Mouse (Mus musculus) embryonic facial prominence, embryonic 15.5 days (tissue): ENCODE data around the gene Sorbs1. TPM values are rescaled to one million over a fixed set of nuclear protein-coding genes. Genes with fewer than 3 reads are reported as not detected.

Source experiments
- ATAC-seq: fragments of 200-750 bp; cut with Nextera tagmentation; 2 replicates; pipeline ENCODE4 v1.8.0; 2017; ENCODE audit warnings: low read depth, moderate TSS enrichment; ENCODE audit not compliant: insufficient number of reproducible peaks, low FRiP score, low TSS enrichment
- H3K27ac ChIP-seq: fragments of 300-500 bp; sonication (generic); replicated peaks from 2 replicates; pipeline ENCODE4 v1.5.1; 2015; ENCODE audit warnings: mild to moderate bottlenecking, inconsistent platforms
- H3K27me3 ChIP-seq: fragments of 300-500 bp; sonication (generic); 2 replicates; pipeline ENCODE4 v1.6.1; 2015; ENCODE audit warnings: inconsistent platforms
- H3K36me3 ChIP-seq: fragments of 300-500 bp; sonication (generic); 2 replicates; pipeline ENCODE4 v1.6.1; 2015; ENCODE audit warnings: mild to moderate bottlenecking, inconsistent platforms
- H3K4me1 ChIP-seq: fragments of 300-500 bp; sonication (generic); 2 replicates; pipeline ENCODE4 v1.6.1; 2015; ENCODE audit warnings: inconsistent platforms
- H3K4me2 ChIP-seq: fragments of 300-500 bp; sonication (generic); replicated peaks from 2 replicates; pipeline ENCODE4 v1.6.1; 2015; ENCODE audit warnings: mild to moderate bottlenecking, inconsistent platforms
- H3K4me3 ChIP-seq: fragments of 300-500 bp; sonication (generic); replicated peaks from 2 replicates; pipeline ENCODE4 v1.5.1; 2015; ENCODE audit warnings: mild to moderate bottlenecking, inconsistent platforms
- H3K9ac ChIP-seq: fragments of 300-500 bp; sonication (generic); 2 replicates; pipeline ENCODE4 v1.6.1; 2015; ENCODE audit warnings: inconsistent platforms
- H3K9me3 ChIP-seq: fragments of 300-500 bp; sonication (generic); replicated peaks from 2 replicates; pipeline ENCODE4 v1.6.1; 2016; ENCODE audit warnings: inconsistent platforms
- WGBS: fragments of 180-500 bp; shearing (Covaris S2); methylation state at CpG from one replicate; pipeline ENCODE4 v1.1.7; 2015; 5-methylcytosine and 5-hydroxymethylcytosine counted together
- polyA plus RNA-seq: library from polyadenylated mRNA; unstranded; fragments of >200 nt; fragmentation: Nextera tagmentation; extraction: Ambion mirVana; gene quantifications from 2 replicates; pipeline ENCODE4 v1.2.1, GENCODE M21; 2015

Gene Sorbs1
- polyA plus RNA-seq, 1 experiment from 2014 or later = 55.6 TPM

DNA sequence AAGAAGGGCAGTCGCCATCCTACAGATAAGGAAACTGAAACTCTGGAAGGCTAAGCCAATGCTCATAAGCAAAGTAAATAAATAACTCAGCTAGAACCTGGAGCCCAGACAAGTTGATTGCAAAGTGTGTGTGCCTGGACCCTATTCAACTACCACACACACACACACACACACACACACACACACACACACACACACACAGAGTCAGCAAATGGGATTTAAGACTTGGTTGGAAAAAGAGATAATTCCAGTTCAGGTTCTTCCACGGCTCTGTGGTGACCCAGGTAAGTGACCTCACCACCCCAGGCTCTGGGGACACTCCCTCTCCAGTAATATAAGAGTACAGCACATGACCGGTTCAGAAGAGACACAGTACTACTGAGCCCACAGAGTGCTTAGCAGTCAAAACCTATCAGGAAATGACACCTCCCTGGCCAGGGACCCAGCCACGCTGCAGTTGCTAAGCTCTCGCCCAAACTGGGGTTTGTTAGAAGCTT lies 36.1 kb downstream of the Sorbs1 start:
- no peak for ATAC-seq
- Histone ChIP-seq H3K27ac (no peak overlapping the region), H3K9me3 (no peaks in the 10 kb centered on the region), H3K36me3 (no peaks in the 10 kb centered on the region), H3K4me1 (peaks cover 15% of the 10 kb centered on the region; the same call in 1 of the 2 replicates), H3K9ac (no peak overlapping the region), H3K4me2 (no peak overlapping the region), H3K4me3 (no peak overlapping the region), H3K27me3 (0 out of 2 replicates have a peak, but pooled peaks cover 3% of the 10 kb centered on the region)
- 65% methylated on average over 5 of the region's 5 CpGs for WGBS

DNA sequence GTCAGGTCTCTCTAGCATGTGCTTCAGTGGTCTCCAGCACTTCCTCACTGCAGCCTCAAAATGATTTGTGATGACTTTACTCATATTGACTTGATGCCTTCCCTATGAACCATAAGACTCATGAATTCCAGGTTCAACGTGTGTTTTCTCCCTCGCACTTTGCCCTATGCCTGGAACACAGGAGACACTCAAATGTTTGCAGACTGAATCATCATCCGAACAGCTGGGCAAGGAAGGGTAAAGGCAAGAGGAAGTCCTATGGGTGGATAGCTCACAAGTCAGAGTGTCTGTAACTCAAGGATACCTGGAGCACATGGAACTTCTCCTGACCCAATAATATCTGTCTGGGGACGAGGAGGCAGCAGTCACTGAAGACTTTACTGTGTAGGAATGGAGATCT lies 37.1 kb downstream of the Sorbs1 start:
- Histone ChIP-seq H3K4me2 (no peak overlapping the region), H3K27me3 (0 out of 2 replicates have a peak, but pooled peaks cover 3% of the 10 kb centered on the region), H3K9ac (no peak overlapping the region), H3K4me3 (no peak overlapping the region), H3K36me3 (no peaks in the 10 kb centered on the region), H3K9me3 (no peaks in the 10 kb centered on the region), H3K27ac (no peak overlapping the region), H3K4me1 (peaks cover 23% of the 10 kb centered on the region)
- WGBS = 87% methylated on average over 4 of the region's 4 CpGs
- ATAC-seq = no peak

DNA sequence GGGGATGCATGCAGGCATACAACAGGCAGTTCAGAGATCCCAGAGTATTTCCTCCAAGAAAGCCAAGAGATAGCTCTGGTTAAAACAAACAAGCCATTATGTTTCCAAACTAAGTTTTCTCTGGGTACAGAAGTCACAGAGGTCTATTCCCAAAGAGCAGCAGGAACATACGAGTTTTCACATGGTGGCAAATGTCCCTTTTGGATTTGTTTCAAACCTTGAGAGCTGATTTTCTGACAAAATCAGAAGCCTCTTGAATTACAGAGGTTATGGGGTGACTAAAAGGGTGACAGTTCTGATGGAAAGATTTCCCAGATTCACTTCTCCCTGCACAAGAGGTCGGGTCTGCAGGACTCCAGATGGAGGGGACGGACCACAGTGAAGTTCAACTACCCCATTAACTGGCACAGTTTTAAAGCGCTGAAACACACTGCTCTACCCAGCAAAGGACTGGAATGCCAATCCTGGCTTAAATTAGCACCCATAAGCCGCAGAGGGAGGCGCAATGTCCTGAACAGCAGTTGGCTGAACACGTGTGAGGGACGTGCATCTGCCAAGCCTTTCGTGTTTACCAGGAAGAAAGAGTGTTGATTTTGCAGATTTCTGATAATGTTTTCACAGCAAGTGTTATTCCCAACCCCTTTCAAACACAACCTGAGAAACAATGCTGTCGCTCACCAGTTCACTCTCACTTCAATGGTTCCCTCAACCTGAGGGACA lies 41.9 kb downstream of the Sorbs1 start:
- Histone ChIP-seq H3K9me3 (no peaks in the 10 kb centered on the region), H3K27me3 (no peaks in the 10 kb centered on the region), H3K36me3 (no peaks in the 10 kb centered on the region), H3K9ac (no peak overlapping the region), H3K4me3 (no peak overlapping the region), H3K4me2 (no peak overlapping the region), H3K27ac (peak overlapping the region; percentile 65), H3K4me1 (peaks cover 14% of the 10 kb centered on the region)
- ATAC-seq = no peak
- WGBS = 61% methylated on average over 10 of the region's 10 CpGs

DNA sequence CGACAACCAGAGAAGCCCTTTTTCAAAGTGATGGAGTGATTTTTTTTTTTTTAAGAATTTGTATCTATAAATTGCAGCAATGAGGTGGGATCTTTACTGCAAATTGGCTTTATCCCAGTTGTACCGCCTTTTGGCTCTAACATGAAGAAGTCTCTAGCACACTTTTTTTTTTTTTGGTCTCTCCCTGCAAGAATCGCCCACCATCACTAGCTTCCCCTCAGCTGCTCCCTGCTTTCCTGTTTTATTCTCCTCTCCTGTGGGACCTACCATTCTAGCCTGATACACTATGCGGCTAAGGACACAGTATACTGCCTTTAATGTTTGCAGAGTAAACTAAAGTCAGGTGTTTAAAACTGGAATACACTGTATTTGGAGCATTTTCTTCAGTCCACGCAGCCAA lies 43.8 kb downstream of the Sorbs1 start:
- Histone ChIP-seq H3K27ac (peak overlapping the region; percentile 39; the same call in 1 of the 2 replicates), H3K4me1 (peaks cover 14% of the 10 kb centered on the region), H3K4me2 (no peak overlapping the region), H3K9me3 (no peaks in the 10 kb centered on the region), H3K36me3 (no peaks in the 10 kb centered on the region), H3K4me3 (no peak overlapping the region), H3K9ac (no peak overlapping the region), H3K27me3 (no peaks in the 10 kb centered on the region)
- WGBS = 58% methylated on average over 5 of the region's 5 CpGs
- ATAC-seq = no peak

DNA sequence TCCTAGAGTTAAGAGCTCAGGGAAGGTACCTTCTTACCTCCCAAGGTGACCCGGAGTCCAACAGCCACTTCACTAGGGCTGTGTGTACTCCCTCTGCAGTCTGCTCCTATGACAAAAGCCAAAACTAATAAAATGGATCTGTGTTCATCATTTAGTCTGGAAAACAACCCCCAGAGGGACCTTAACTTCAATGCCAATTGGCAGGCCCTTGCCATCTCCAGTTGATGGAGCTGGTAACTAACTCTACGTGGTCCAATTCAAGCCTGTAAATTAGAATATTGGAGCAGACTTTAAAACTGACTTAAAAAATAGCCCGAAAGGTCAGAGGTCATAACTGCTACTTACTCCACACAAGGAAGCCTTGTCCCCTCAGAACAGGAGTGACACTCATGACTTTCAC lies 45.3 kb downstream of the Sorbs1 start:
- Histone ChIP-seq H3K4me1 (peaks cover 14% of the 10 kb centered on the region), H3K36me3 (no peaks in the 10 kb centered on the region), H3K9me3 (no peaks in the 10 kb centered on the region), H3K4me3 (no peak overlapping the region), H3K4me2 (no peak overlapping the region), H3K27ac (no peak overlapping the region), H3K9ac (no peak overlapping the region), H3K27me3 (no peaks in the 10 kb centered on the region)
- 81% methylated on average over 3 of the region's 3 CpGs for WGBS
- ATAC-seq = no peak

DNA sequence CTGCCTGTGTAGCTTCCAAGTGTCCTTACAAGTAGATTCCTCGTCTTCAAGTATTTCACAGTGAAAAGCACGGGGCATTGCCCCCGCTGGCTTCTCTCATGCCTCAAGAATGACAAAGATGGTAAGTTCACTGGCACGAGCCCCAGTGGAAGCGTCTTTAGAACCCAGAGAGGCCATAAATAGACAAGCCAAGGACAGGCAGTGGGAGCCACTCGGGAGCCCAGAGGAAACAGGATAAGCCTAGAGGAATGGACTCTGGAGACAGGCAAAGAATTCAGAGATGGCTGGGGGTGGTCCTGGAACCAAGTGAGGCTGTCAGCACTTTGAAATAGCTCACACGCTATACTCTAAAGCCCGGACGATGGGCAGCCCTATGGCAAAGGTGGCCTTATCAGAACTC lies 45.8 kb downstream of the Sorbs1 start:
- H3K36me3 ChIP-seq = no peaks in the 10 kb centered on the region
- 62% methylated on average over 9 of the region's 9 CpGs for WGBS
- H3K4me3 ChIP-seq = no peak overlapping the region
- no peak overlapping the region for H3K9ac ChIP-seq
- no peak for ATAC-seq
- H3K4me1 ChIP-seq = peaks cover 17% of the 10 kb centered on the region
- no peak overlapping the region for H3K27ac ChIP-seq
- no peaks in the 10 kb centered on the region for H3K9me3 ChIP-seq
- H3K27me3 ChIP-seq = no peaks in the 10 kb centered on the region
- H3K4me2 ChIP-seq = no peak overlapping the region

DNA sequence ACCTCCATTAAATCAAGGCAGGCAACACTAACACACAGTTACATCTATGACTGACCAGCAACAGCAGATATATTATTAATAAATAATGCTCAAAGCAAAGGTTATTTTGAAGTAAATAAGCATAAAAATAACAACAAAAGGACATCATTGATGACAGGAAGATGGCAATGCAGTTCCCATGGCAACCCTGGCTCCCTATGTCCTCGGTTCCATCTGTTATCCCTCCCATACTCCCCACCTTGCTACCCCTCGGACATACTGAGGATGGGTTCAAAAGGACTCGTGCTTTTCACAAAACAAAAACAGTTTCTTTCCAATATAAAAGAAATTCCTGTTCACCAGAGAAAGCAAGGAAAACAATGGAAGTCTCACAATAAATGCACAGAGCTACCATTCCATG lies 48.2 kb downstream of the Sorbs1 start:
- no peaks in the 10 kb centered on the region for H3K27me3 ChIP-seq
- no peak overlapping the region for H3K9ac ChIP-seq
- H3K4me2 ChIP-seq = no peak overlapping the region
- WGBS = 65% methylated on average over 3 of the region's 3 CpGs
- no peak overlapping the region for H3K27ac ChIP-seq
- no peaks in the 10 kb centered on the region for H3K36me3 ChIP-seq
- H3K4me3 ChIP-seq = no peak overlapping the region
- peaks cover 6% of the 10 kb centered on the region for H3K4me1 ChIP-seq
- ATAC-seq = no peak
- H3K9me3 ChIP-seq = no peaks in the 10 kb centered on the region

DNA sequence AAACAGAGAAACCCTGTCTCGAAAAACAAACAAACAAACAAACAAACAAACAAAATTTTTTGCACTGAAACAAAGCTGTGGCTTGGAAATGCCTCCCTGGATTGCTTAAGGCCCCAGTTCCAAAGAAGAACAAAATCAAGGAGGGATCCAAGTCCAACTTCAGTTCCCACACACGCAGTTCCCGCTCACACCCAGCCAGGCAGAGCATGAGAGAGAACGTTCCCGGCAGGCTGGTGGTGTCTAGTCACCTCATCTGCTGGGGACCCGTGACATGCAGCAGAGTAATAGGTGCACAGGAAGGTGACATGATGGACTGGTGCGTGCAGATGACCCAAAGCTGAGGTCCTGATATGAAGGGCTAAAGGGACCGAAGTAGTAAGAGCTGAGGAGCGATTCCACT lies 49.2 kb downstream of the Sorbs1 start:
- Histone ChIP-seq H3K4me2 (no peak overlapping the region), H3K4me3 (no peak overlapping the region), H3K9ac (no peak overlapping the region), H3K27ac (no peak overlapping the region), H3K27me3 (no peaks in the 10 kb centered on the region), H3K36me3 (no peaks in the 10 kb centered on the region), H3K9me3 (no peaks in the 10 kb centered on the region), H3K4me1 (peaks cover 3% of the 10 kb centered on the region; the same call in 1 of the 2 replicates)
- WGBS = 89% methylated on average over 9 of the region's 9 CpGs
- no peak for ATAC-seq

DNA sequence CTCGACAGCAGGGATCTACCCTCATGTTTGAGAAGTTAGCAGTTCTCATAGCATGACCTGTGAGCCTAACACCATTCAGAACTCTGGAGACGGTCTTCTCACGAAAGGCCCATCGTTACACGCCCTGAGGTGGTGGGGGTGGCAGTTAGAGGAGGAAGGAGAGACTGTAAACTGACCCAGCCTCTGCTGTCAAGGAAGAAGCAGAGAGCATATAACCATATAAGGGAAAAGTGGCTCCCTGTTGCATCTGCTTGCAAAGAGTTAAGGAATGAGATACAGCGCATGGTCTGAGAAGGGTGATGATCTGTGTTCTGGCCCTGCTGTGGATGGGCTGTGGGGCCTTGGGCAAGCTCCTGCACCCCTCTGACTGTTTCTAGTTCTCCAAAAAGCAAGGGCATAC lies 50.7 kb downstream of the Sorbs1 start:
- WGBS = 29% methylated on average over 6 of the region's 6 CpGs
- no peaks in the 10 kb centered on the region for H3K27me3 ChIP-seq
- ATAC-seq = no peak
- peaks cover 3% of the 10 kb centered on the region; the same call in 1 of the 2 replicates for H3K4me1 ChIP-seq
- no peak overlapping the region for H3K9ac ChIP-seq
- no peak overlapping the region for H3K4me2 ChIP-seq
- no peak overlapping the region for H3K27ac ChIP-seq
- H3K9me3 ChIP-seq = no peaks in the 10 kb centered on the region
- H3K4me3 ChIP-seq = no peak overlapping the region
- no peaks in the 10 kb centered on the region for H3K36me3 ChIP-seq

DNA sequence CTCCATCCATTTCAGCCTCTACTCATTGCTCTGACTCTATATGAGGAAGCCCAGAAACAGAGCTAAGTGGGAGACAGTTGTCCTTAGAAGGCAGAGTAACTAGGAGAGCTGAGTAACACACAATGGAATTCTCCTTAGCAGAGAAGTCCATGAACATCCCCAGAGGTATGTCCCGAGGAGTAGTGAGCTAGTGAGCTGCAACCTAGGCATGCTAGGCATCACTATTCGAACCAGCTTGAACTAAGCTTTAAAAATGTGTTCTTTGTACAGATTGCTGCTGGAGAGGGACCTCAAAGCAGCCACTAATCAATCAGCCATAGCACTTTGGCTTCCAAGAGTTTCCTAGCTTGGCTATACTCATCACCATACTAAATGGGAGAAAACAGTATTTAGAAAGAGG lies 51.1 kb downstream of the Sorbs1 start:
- Histone ChIP-seq H3K36me3 (no peaks in the 10 kb centered on the region), H3K4me2 (no peak overlapping the region), H3K4me1 (peaks cover 3% of the 10 kb centered on the region; the same call in 1 of the 2 replicates), H3K9me3 (no peaks in the 10 kb centered on the region), H3K27ac (no peak overlapping the region), H3K27me3 (no peaks in the 10 kb centered on the region), H3K4me3 (no peak overlapping the region), H3K9ac (no peak overlapping the region)
- 66% methylated on average over 2 of the region's 2 CpGs for WGBS
- ATAC-seq = no peak

DNA sequence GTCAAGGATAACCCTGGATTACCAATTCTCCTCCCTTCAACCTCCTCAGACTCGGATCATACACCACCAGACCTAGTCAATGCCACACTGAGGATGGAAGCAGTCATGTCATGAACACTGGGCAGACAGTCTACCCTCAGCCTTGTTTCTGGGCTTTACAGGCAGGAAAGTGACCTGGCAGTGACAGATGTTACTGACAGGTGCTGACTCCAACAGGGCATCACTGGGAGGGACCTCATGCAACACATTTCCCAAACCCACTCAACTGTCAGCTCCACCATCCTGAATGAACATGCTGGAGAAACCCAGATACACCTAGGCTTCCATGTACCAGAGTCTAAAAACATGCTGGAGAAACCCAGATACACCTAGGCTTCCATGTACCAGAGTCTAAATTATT lies 51.9 kb downstream of the Sorbs1 start:
- no peak overlapping the region for H3K9ac ChIP-seq
- H3K9me3 ChIP-seq = no peaks in the 10 kb centered on the region
- no peaks in the 10 kb centered on the region for H3K27me3 ChIP-seq
- H3K4me2 ChIP-seq = no peak overlapping the region
- no peak for ATAC-seq
- peaks cover 3% of the 10 kb centered on the region; the same call in 1 of the 2 replicates for H3K4me1 ChIP-seq
- no peak overlapping the region for H3K27ac ChIP-seq
- H3K36me3 ChIP-seq = no peaks in the 10 kb centered on the region
- no peak overlapping the region for H3K4me3 ChIP-seq
- 60% methylated on average over 1 of the region's 1 CpGs for WGBS
